Mouse (Mus musculus) heart, adult 18-20 months (tissue): ENCODE data around the gene Reep1. TPM values are rescaled to one million over a fixed set of nuclear protein-coding genes. Genes with fewer than 3 reads are reported as not detected.

Experiments used
- DNase-seq, 2 experiments: peaks; one replicate each; pipeline ENCODE4 v3.0.0; 2021 to 2022; ENCODE audit warnings: mixed read lengths in 1 of 2
- total RNA-seq, 2 experiments: library from RNA; stranded (reverse); gene quantifications; 2 replicates each; pipeline ENCODE4 v1.2.3; 2021

Reep1 gene
- total RNA-seq, 2 experiments from 2014 or later: 19.0 to 20.2 TPM

GRCm38 (mm10) chr6:71780431-71780830, 73.1 kb downstream of the Reep1 start:
- no peak for DNase-seq

DNA sequence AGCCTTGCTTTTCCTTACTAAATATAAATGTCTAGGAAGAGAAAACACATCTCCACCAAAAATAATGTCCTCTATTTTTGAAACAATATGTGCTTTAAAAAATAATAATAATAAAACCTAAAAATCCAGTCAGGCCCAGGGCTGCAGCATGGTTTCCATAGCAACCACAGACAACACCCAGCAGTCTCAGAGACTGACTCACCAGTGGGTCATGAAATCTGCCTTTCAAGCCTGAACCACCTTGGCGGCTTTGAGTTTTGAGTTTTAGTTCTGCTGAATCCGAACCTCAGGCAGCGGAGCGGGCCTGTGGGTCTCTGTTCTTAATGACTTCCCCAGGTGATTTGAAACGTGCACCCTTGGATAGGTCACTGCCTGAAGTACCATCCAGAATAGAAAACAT, 75.8 kb downstream of the Reep1 start:
- DNase-seq: no peak

DNA sequence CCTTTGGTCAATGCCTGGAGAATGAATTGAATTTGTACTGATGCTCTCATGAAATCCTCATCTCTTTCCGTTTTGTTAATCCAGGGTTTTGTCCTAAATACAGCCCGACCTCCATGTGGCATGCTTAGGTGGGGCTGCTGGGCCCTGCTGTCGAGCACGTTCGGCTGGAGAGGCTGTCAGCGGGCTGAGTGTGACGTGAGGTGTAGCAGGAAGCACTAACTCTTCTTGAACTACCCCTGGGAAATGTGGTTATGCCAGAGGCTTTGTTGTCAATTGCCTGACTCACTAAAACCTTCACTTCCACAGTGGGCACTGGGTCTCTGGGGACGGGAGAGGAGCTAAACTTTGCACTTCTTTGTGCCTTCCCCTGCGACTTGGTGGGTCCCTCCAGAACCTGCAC, 81.0 kb downstream of the Reep1 start:
- DNase-seq: no peak

- no peak for DNase-seq
These were observed 84.4 kb downstream of the Reep1 start for GRCm38 (mm10) chr6:71791771-71792170.

DNA sequence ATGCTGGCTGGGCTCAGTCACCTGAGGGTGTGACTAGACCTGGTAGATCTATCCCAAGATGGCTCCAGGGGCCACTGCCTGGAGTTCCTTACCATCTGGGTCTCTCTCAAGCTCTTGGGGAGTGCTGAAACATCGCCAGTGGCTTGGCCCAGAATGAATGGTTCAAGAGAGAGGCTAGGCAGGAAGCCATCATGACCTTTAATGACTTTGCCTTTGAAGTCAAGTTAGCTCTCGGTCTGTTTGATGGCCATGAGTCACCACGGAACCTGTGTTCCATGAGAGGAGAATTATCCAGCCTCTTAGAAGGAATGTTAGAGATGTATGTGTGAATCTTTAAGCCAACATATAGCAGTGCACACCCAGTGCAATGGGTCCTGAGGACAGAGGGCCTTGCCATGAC, 92.0 kb downstream of the Reep1 start:
- no peak for DNase-seq

- no peak for DNase-seq
These were observed 93.8 kb downstream of the Reep1 start for GRCm38 (mm10) chr6:71801011-71801713.

- no peak for DNase-seq
These were observed 94.3 kb downstream of the Reep1 start for GRCm38 (mm10) chr6:71801714-71802094.

DNA sequence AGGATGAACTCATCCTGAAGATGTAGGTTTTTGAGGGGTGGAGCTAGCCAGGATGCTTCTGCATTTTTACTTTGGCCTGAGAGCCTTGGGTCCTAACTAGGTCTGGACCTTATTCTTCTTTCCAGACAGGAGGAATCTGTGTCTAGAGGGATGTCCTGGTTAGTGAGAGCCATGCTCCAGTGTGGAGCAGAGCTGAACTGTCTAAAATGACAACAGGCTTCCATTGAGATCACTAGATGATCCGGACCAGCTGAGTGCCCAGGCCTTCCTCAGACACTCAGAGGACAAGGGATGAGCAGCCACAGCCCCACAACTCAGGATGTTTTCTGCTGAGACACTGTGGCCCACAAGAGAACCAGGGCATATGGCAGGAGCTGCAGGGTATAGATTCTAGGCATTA, 96.2 kb downstream of the Reep1 start:
- no peak for DNase-seq

DNA sequence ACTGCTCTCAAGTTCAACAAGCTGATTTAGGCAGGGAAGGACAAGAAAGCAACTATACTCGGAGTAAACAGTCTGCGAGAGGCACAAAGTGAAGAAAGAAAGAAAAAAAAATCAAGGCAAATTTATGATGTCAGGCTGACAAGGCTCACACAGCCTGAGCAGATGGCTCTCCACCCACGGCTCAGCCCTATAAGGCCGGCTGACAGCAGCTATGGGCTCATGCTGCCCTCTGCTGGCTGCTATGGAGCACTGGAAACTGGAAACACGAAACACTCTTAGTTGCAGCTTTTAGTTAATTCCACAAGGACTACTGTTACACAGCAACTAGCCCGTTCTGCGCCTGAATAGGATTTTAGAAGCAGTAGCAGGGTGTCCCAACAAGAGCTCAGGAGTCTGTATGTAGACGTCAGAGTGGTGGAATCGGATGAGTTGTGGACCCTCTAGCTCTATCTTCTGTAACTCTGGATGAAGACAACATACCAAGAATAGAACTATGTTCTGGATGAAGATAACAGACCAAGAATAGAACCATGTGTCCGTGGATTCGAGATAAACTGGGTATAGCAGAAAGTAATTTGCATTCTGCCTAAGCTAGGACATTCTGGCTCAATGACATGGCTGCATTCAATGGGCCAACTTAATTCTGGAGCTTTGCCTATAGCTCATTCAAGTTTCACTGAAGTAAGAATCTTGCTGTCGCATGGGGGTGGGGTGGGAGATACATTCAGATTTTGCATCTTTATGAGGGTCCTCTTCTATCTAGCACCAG, 96.9 kb downstream of the Reep1 start:
- peak; percentile 58 to 61 for DNase-seq

GRCm38 (mm10) chr6:71806713-71807112, 99.4 kb downstream of the Reep1 start:
- DNase-seq: no peak

GRCm38 (mm10) chr6:71809890-71810289, 102.5 kb downstream of the Reep1 start:
- DNase-seq: no peak

DNA sequence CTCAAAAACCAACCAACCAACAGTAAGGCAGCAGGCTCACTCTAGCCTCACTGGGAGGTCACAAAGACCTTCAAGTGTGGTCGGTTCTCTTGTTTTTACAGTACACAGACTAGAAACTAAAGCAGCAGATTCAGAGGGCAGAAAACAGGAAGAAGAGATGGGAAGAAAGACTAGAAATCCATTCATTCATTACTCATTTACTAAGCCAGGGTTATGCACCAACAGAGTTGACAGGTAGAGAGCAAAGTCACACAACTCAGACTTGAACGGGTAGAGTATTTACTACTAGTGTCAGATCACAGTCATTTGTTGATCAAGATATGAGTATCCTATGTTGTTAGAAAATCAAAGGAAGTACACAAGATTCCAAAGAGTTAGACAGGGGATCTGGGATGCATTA, 105.5 kb downstream of the Reep1 start:
- DNase-seq: no peak

DNA sequence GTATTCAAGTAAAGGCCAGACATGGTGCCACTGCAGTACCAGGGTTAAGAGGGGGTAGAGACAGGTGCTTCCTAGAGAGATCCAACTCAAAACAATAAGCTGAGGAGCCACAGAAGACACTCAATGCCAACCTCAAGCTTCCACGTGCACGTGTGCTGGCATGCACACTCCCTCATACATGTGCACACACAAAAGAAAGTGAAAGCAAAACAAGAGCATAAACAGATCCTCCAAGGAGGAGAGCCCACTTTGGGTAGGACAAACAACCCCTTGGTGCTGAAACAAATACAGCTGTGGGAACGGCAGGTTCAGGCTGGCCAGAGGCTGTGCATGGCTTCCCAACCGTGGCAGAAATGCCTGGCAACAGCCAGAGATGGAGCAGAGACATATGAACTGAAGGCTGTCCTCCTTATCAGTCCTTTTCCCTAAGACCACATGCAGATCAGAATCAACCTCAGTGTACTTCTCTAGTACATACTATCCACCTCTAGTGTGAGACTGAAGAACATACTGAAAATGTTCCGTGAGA, 112.5 kb downstream of the Reep1 start:
- no peak for DNase-seq

GRCm38 (mm10) chr6:71823085-71823484, 115.7 kb downstream of the Reep1 start:
- DNase-seq: no peak

DNA sequence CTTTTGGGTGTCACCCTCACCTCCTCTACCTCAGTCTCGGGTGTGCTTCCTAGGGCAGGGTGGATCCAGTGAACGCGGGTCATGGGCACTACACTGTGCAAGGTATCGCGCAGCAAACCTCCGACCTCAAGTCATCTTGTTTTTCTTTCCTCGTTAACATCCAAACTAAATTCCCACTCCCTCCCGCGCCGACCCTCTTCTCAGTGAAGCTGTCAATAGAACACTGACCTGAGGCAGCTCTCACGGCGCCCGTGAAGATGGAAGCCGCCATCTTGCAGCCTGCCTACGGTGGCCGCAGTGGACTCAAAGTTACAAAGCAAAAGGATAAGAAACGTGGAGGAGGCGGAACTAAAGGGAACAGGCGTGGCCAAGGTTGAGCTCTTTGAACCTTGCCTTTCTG, 116.1 kb downstream of the Reep1 start:
- DNase-seq: peak; percentile 93 to 96

DNA sequence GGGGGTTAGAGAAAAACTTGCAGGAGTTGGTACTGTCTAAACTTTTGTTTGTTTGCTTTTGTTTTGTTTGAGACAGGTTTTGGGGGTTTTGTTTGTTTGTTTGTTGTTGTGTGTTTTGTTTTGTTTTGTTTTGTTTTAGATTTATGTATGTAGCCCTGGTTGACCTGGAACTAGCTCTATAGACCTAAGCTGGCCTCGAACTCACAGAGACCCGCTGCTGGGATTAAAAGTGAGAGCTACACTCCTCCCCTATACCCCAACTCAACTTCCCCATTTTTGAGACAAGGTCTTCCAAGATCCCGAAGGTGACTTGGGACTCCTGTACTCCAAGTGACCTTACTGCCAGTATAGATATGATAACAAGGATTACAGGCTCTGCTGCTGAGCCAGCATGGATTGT, 116.6 kb downstream of the Reep1 start:
- no peak for DNase-seq

DNA sequence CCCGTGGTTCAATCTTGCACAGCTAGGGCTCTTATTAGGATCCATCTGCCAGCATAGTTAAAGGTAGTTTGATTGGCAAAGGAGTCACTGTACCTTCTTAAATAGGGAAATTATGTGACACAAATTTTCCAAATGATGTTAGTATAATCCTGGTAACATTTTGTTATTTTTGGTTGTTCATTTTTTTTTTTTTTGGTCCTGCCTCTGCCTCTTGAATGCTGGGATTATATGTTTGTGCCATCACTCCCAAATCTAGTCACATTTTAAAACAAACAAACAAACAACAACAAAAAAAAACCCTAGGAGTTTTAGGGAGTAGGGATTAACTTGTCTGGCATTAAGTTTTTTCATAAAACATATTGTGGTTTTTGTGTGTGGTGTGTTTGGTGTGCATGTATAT, 119.5 kb downstream of the Reep1 start, which contains the start of gene Mrpl35:
Gene Mrpl35 (minus strand): TSS at position 101 of the 400 bp plus-strand sequence.
- no peak for DNase-seq

- no peak for DNase-seq
These were observed 122.4 kb downstream of the Reep1 start for GRCm38 (mm10) chr6:71829768-71830167.

DNA sequence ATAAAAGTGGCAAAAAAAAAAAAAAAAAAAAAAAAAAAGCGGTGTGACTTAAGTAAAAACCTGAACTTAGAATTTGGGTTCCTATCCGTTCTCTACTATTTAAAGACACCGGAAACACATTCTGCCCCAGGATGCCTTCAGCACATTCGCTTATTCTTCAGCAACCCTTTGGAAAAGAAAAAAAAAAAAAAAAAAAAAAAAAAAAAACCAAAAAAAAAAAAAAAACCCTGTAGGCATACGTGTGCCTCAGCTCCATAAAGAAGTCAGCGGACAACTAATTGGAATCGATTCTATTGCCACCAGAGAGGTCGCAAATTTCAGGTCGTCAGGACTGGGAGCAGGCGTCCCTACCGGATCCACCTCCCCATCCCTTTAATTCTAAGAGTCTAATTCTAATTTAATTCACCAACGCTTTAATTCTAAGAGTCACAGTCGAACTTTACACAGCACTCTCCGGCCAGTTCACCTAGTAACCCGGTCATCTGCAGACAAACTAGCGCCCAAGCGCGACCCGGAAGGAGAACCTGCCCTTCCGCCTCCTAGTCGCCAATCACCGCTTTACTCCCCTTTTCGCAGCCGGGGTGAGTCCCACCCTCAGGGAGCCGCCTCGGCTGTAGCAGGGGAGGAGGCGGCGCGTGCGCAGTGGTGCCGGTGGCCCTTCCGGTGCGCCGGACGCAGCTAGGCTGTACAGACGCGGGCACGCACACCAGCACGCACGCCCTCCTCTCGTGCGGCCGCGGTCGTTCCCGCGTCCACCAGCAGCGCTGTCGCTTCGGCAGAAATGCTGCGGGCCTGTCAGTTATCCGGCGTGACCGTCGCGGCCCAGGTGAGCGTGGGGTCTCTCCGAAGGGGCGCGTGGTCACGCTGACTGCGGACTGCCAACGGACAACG, 123.6 kb downstream of the Reep1 start, which contains the start of gene Immt:
Gene Immt (plus strand): TSS at position 642 of the 891 bp plus-strand sequence.
- peak; percentile 95 to 99 for DNase-seq

- peak; percentile 94 to 98 for DNase-seq
These were observed 124.2 kb downstream of the Reep1 start for GRCm38 (mm10) chr6:71831581-71831960.

DNA sequence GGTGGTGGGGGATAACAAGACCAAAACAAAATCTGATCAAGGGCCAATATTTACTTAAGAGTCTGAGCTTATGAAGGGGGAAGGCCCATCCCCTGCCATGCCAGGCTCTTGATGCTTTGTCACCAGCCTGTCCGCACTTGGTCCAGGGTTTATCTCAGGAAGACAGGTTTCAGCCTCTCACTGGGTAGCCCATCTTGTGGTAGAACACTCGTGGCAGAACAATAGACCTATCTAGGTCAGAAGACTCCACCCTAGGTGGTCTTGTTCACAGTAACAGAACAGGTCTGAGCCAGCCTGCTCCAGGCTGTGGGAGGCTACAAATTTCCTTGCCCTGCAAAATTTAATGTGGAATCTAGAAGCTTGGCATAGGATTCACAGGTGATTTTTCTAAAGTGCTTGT, 129.4 kb downstream of the Reep1 start:
- no peak for DNase-seq

DNA sequence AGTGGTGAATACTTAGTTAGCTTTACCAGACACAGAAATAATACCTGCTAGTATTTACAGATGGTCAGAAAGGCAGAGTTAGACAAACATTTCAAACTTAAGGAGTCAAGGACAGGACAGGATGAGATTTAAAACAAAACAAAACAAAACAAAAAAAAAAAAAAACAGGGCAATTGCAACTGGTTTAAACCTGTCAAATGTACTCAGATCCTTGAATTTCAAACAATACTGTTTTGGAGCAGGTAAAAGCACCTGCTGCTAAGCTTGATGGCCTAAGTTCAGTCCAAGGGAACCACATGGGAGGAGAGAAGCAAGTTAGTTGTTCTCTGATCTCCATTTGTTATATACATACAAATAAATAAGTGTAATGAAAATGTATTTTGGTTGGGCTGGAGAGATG, 132.5 kb downstream of the Reep1 start:
- no peak for DNase-seq
